ENCODE assay signal across 11 mouse cellular contexts in genomic region chr11:71763154-71763553, GRCm38 (mm10). TPM values are rescaled to one million over a fixed set of nuclear protein-coding genes. Genes with fewer than 3 reads are reported as not detected.
DNase-seq lines count a peak whose midpoint lies in the region; ATAC-seq and TF ChIP-seq lines count a peak whose summit lies in the region.
"Had no signal": no experiment of that assay in that cellular context is flagged by ENCODE, and none has a peak within 500 bp of the region (broad histone marks: within the 10 kb centered on the region; RNA-seq: fewer than 3 reads in every experiment).

No protein-coding gene starts in this region.

- H3K9me3 ChIP-seq in hindbrain, embryonic 15.5 days, result no peaks in the 10 kb centered on the region
- H3K9me3 ChIP-seq in neural tube, embryonic 12.5 days, result no peaks in the 10 kb centered on the region
- H3K9me3 ChIP-seq: limb, embryonic 12.5 days had no signal

- DNase-seq in cerebellum, adult 11-12 months, result peak; percentile 46
- DNase-seq in cerebellum, adult 9-10 months, result no peak
- DNase-seq in left cerebral cortex, adult 2 months (ENCODE audit: extremely low spot score in 1 of 2, low spot score in 2 of 2), result peak in 1 of 2 experiments; percentile 46
- DNase-seq in left cerebral cortex, adult 11 months (ENCODE audit: low spot score), result no peak
- no peak for DNase-seq in adipocyte (ENCODE audit: low spot score)
- DNase-seq in retina, embryonic 14.5 days (ENCODE audit: low spot score), result no peak

- no peak overlapping the region for H3K4me2 ChIP-seq in hindbrain, embryonic 15.5 days
- peak overlapping the region; percentile 22 for H3K4me2 ChIP-seq in neural tube, embryonic 12.5 days (replicated peaks)
- H3K4me2 ChIP-seq: limb, embryonic 12.5 days had no signal

- no peak overlapping the region for H3K9ac ChIP-seq in hindbrain, embryonic 15.5 days
- no peak overlapping the region for H3K9ac ChIP-seq in neural tube, embryonic 12.5 days
- H3K9ac ChIP-seq: limb, embryonic 12.5 days had no signal

- 0 out of 2 replicates have a peak, but pooled peaks cover 13% of the 10 kb centered on the region for H3K36me3 ChIP-seq in hindbrain, embryonic 15.5 days
- H3K36me3 ChIP-seq in neural tube, embryonic 12.5 days, result peaks cover 30% of the 10 kb centered on the region; the same call in 1 of the 2 replicates
- H3K36me3 ChIP-seq: limb, embryonic 12.5 days had no signal

- H3K27ac ChIP-seq in left cerebral cortex, adult 2 months, result peak overlapping the region; percentile 64
- H3K27ac ChIP-seq in hindbrain, embryonic 15.5 days (replicated peaks), result peak overlapping the region; percentile 75
- peak overlapping the region; percentile 67 for H3K27ac ChIP-seq in neural tube, embryonic 12.5 days
- H3K27ac ChIP-seq: limb, embryonic 12.5 days had no signal

- no peak for TF ChIP-seq CTCF in left cerebral cortex, adult 2 months (IDR thresholded peaks at IDR 0.05)

- intact Hi-C loops in left cerebral cortex, adult 2 months (cut with DNase I), result no loop called here

- ATAC-seq in hindbrain, embryonic 15.5 days (ENCODE audit: low FRiP score, low read depth), result peak; percentile 61
- ATAC-seq in neural tube, embryonic 12.5 days (ENCODE audit: low FRiP score, low read depth), result peak; percentile 69

- WGBS in hindbrain, embryonic 15.5 days, result 22% methylated on average over 5 of the region's 5 CpGs
- WGBS in neural tube, embryonic 12.5 days, result 11% methylated on average over 5 of the region's 5 CpGs

- H3K4me1 ChIP-seq in hindbrain, embryonic 15.5 days (replicated peaks), result peaks cover 69% of the 10 kb centered on the region
- H3K4me1 ChIP-seq in neural tube, embryonic 12.5 days, result peaks cover 63% of the 10 kb centered on the region
- H3K4me1 ChIP-seq: limb, embryonic 12.5 days had no signal

- H3K4me3 ChIP-seq in left cerebral cortex, adult 2 months, result no peak overlapping the region
- H3K4me3 ChIP-seq in hindbrain, embryonic 15.5 days, result no peak overlapping the region
- no peak overlapping the region for H3K4me3 ChIP-seq in neural tube, embryonic 12.5 days
- H3K4me3 ChIP-seq: limb, embryonic 12.5 days had no signal

- no peaks in the 10 kb centered on the region for H3K27me3 ChIP-seq in hindbrain, embryonic 15.5 days
- no peaks in the 10 kb centered on the region for H3K27me3 ChIP-seq in neural tube, embryonic 12.5 days (replicated peaks)

RNA-seq across cellular contexts. Expression of gene Wscd1, which starts 13.4 kb away (rescaled TPM):
- 10 to 100 TPM; 53.9 to 60.1 TPM for total RNA-seq in left cerebral cortex, adult 2 months (2021)
- polyA plus RNA-seq in hindbrain, embryonic 15.5 days (2015; fragmentation: Nextera tagmentation; extraction: Ambion mirVana), result 93.2 and 95.6 TPM in 2 replicates
- polyA plus RNA-seq in neural tube, embryonic 12.5 days (2016; fragmentation: Nextera tagmentation; extraction: Ambion mirVana), result 66.0 and 67.3 TPM in 2 replicates
- total RNA-seq: hematopoietic stem cell, adult 5-6 weeks; megakaryocyte, adult 5-6 weeks had no signal
